Mouse (Mus musculus) heart, postnatal 36 days (tissue): Measurements from ENCODE around the gene Whrn. TPM values are rescaled to one million over a fixed set of nuclear protein-coding genes. Genes with fewer than 3 reads are reported as not detected.

Experiments
- DNase-seq, 2 experiments: peaks; one replicate each; pipeline ENCODE4 v3.0.0; 2021 to 2022
- intact Hi-C: fragments of 180-260 bp; cut with DNase I; formaldehyde crosslinking; loops from one replicate; pipeline ENCODE4 v1.15.1; 2025
- total RNA-seq, 2 experiments: library from RNA; stranded (reverse); gene quantifications; 2 replicates each; pipeline ENCODE4 v1.2.3; 2021

Whrn gene
- total RNA-seq, result 10 to 100 TPM; 26.3 to 33.2 TPM

GRCm38 (mm10) chr4:63495915-63496278 lies at the start of gene Whrn:
TSS of gene Whrn (minus strand) at chr4:63495991.
- intact Hi-C loops, result loop anchor here (2.0 kb wide), 1 partner anchor 77 kb away; no protein-coding TSS in a partner anchor
- peak; percentile 78 to 79 for DNase-seq

DNA sequence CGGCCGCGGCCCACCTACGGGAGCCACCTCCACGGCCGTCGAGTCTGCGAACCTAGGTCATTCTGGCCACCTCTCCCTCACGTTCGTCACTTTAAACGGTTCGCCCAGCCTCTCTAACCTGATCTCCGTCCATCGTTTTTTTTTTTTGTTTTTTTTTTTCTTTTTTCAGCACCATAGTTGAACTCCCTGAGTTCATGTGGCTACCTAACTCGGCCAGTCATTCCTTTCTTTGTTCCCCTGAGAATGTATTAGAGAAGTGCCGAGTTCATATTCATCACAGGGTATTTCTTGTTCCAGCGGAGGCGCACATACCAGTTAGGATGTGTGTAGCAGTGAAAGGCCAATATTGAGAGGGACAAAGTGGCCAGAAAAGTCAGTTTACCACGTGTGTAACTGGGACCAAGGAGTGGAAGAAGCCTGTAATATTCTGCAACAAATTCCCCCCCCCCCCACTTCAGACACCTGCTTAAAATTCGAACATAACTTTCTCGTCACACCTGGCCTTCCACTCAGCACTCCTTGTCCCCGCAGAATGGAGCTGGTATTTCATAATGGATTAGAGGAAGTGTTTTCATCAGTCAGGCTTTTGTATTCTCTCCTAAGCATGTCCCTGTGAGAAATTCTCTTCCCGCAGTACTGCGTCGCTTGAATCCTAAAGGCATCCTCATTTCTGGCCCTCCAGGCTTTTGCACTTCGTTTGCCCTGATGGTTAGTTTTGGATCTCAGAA lies 49.6 kb upstream of the Whrn start:
- no peak for DNase-seq
- intact Hi-C loops, result loop anchor here (1.0 kb wide), 1 partner anchor 12 kb away; no protein-coding TSS in a partner anchor

GRCm38 (mm10) chr4:63544494-63545230 lies 48.9 kb upstream of the Whrn start, which contains the start of gene Atp6v1g1:
TSS of gene Atp6v1g1 (plus strand) at chr4:63544772.
- peak; percentile 93 to 94 for DNase-seq
- intact Hi-C loops, result loop anchor here (1.0 kb wide), 1 partner anchor 13 kb away; no protein-coding TSS in a partner anchor

DNA sequence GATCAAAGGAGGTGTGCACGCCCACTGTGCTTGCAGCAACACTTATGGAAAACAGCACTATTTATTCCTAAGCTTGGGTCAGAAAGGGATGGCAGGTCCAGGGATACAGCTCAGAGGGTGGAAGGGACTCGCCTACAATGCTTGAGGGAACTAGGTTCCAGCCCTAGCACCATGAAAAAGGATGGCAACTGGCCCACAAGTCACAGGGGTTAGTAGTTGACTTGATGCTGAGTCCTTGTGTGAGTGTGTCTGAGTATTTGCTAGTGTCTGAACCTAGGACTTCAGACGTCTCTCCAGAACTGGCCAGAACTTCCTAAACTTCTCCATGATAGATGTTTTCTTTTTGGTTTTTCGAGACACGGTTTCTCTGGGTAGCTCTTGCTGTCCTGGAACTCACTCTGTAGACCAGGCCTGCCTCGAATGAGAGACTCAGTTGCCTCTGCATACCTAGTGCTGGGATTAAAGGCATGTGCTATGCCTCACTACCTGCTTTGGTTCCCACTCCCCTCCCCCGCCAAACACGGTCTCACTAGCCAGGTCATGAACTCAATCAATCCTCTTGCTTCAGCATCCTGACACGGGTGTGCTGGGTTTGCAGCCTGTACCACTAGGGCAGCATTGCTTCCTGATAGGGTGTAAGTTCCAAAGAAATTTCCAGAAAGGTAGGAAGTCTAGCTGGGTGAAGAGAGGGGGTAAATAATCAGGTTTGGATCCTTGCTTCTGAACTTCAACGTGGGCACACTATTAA lies 48.1 kb upstream of the Whrn start:
- DNase-seq, result peak in 1 of 2 experiments; percentile 28
- intact Hi-C loops, result no loop called here

DNA sequence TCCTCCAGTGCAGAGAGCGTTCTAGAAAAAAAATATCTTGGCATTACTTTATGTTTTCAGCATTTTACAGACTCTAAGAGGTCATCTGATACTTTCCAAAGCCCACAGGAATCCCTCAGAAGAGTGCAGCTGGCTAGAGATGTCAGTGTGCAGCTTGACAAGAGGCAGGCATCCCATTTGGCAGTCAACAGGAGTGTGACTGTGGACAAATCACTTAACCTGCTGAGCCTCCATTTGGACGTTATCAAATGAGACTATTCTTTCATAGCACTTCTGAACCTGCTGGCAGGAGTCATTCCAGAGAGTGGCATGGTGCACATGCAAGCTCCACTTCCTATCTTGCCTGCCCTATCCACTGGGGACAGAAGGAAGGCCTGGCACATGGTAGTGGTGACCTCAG lies 46.4 kb upstream of the Whrn start:
- DNase-seq, result peak; percentile 48 to 57
- intact Hi-C loops, result no loop called here

DNA sequence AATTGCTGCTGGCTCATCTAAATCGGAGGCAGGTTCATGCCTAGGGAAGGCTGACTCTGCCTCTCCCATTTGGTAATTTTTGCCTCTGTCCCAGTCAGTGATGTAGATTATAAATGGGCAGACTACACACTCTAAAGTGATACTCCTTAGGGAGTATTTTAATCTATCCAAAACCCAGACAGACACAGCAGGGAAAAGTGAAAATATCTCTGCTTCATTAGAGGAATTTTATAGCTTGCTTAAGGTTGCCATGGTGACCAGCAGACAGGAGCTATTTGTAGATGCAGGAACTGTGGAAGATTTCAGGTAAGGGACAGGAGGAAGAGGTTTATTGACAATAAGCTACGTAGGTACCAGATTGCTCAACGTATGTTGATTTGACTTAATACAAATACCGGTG lies 41.8 kb upstream of the Whrn start:
- DNase-seq, result no peak
- intact Hi-C loops, result no loop called here

DNA sequence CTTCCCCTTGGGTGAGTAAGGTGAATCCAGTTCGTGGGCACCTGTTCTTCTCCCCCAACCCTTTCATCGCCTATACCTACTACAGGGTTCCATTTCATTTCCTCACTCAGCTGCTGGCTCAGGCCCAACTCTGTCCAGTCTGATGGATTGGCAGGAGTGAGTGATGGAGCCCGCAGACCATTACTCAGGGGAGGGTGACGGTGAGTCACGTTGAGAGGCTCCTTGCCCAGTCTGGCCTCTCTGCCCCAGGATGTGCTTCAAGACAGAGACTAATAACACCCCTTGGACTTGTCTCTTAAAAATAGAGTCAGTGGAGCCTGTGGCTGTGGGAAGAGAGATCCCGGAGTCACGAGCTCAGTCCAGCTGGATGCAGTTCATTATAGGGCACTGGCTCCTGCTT lies 34.6 kb upstream of the Whrn start:
- DNase-seq, result no peak

GRCm38 (mm10) chr4:63528946-63529345 lies 33.2 kb upstream of the Whrn start:
- intact Hi-C loops, result no loop called here
- no peak for DNase-seq

More for the DNA sequence above, 34.6 kb upstream of the Whrn start:
- intact Hi-C loops, result no loop called here

DNA sequence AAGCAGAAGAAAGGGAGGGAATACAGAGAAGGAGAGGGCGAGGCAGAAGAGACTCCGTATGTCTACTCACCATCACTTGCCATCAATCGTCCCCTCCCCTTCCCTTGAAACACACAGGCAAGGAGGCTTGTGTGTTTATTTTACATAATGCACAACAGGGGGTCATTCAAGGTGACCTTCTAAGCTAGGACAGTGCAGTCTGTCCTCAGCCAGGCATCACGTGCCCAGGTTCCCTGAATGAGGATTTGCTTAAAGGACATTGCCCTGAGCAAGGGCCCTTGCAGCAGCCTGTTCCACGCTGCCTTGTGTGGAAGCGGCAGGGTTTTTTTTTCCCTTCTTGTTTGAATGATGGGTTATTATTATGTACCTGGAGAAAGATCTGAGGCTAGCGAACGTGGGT lies 29.7 kb upstream of the Whrn start:
- no peak for DNase-seq
- intact Hi-C loops, result no loop called here

DNA sequence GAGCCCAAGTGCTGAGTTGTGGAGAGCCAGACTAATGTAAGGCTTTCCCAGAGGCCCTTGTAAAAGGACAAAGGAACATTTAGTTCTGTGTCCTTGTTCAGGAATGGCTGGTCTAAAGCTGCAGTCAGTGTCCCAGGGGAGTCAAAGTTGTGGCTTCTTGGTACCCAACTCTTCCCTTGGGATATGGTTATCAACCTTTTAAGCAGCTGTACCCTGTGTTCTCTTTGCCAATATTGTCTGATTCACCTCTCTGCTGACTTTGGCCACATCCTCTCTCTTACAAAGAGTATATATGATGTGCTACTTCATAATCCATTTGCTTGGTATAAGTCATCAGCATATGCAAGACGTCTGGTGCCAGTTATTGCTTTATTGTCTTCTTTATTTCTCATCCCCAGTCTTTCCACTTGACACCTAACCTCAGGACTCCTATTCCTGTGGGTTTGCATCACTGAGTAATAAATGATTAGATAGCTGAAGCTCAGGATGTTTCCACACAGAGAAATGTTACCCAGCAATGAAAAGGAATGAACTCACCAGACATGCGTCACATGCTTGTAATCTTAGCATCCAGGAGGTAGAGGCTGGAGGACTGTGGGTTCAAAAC lies 26.1 kb upstream of the Whrn start:
- no peak for DNase-seq
- intact Hi-C loops, result no loop called here

DNA sequence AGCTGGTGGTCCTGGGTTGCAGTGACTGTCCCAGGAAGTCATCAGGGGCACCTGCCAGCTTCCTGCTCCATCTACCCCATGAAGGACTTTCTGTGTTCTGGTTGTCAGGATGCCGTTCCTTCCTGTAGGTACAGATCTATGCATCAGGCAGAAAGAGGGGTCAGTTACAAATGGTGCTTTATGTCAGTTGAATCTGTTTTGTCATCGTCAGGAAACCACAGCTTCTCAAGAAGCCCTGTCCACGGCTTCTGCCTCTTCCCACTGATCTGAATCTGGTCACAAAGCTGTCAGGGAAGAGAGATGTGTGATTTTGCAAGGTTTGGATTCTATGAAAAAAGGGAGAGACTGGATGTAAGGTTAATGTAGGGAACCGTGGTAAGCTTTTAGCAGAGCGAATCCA lies 19.2 kb upstream of the Whrn start:
- DNase-seq, result no peak
- intact Hi-C loops, result no loop called here

DNA sequence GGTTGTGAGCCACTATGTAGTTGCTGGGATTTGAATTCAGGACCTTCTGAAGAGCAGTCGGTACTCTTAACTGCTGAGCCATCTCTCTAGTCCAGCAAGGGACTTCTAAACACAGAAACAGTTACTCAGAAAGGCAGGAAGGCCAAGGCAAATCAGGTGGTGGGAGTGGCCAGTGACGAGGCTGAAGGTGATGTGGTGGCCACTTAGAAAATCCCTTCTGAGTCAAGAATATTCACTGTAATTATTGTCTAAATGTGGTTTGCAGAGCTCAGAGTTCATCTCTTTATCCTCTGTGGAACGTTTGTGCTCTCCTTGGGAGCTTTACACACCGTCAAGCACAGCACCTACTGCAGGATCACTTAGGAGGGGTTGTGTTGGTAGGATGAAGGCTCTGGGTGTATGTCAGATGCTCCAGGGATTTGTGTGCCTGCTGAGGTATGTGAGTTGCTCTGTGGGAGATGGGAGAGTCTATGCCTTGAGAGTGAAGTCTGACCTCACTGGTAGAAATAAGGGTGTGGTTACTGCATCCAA lies 18.7 kb upstream of the Whrn start:
- intact Hi-C loops, result no loop called here
- no peak for DNase-seq

DNA sequence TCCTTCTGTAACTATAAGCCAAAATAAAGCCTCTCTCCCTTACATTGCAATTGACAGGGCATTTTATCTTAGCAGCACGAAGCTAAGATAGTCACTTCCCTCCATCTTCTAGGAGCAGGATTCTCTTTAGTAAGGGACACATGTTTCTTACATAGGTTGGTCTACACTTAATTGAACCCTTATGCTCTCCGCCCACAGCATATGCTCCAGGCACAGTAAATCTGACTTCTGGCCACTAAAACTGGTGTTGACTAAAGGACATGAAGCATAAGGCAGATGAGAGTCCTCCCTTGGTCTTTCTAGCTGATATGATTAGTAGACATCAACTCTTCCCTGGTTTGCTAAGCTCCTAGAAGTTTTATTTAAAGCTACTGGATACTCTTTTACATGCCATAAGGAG lies 17.1 kb upstream of the Whrn start:
- DNase-seq, result no peak

DNA sequence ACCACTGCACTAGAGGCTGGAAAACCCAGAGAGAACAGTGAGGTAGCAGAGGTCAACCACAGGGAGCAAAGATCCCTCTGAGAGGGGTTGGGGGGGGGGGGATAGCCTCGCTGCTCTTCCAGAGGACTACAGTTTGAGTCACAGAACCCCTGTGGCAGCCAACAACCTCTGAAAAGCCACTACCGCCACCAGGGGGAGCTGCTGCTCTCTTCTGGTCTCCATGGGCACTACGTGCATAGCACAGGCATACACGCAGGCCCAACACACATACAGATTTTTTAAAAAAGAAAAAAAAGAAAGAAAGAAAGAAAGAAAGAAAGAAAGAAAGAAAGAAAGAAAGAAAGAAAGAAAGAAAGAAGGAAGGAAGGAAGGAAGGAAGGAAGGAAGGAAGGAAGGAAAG lies 12.4 kb upstream of the Whrn start:
- intact Hi-C loops, result loop anchor here (1.0 to 10.0 kb wide), 5 partner anchors 49 to 440 kb away; partner anchors contain the start of gene Tmem268

More for the DNA sequence above, 17.1 kb upstream of the Whrn start:
- intact Hi-C loops, result no loop called here

GRCm38 (mm10) chr4:63507478-63507877 lies 11.7 kb upstream of the Whrn start:
- no peak for DNase-seq
- intact Hi-C loops, result loop anchor here (5.0 to 10.0 kb wide), 3 partner anchors 50 to 275 kb away; partner anchors contain the start of gene Tmem268

More for the DNA sequence above, 12.4 kb upstream of the Whrn start:
- peak; percentile 81 to 88 for DNase-seq

- intact Hi-C loops, result loop anchor here (10.0 kb wide), 1 partner anchor 181 kb away; no protein-coding TSS in a partner anchor
These were observed 8.2 kb upstream of the Whrn start for GRCm38 (mm10) chr4:63503949-63504348.

GRCm38 (mm10) chr4:63501050-63501449 lies 5.3 kb upstream of the Whrn start:
- no peak for DNase-seq
- intact Hi-C loops, result loop anchor here (10.0 kb wide), 1 partner anchor 184 kb away; no protein-coding TSS in a partner anchor

More at GRCm38 (mm10) chr4:63503949-63504348, 8.2 kb upstream of the Whrn start:
- no peak for DNase-seq

- intact Hi-C loops, result no loop called here
These were observed 2.6 kb upstream of the Whrn start for GRCm38 (mm10) chr4:63498346-63498745.

DNA sequence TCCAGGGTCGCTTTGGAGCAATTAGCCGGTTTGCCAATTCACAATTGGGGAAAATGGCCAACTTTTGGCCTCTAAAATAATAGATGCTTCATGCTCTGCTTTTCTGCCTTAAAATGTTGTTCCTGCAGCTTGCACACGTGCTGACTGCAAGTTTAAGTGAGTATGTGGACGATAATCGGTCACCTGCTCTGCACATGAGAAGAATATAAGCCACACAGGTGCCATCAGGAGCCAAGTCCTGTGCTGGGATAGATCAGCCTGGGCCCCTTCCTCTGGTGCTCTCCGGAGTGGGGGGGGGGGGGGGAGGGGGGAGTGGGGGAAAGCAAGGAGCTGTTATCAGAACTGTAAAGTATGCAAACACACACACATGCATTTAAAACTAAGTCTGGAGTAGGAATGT lies 521 bp upstream of the Whrn start:
- no peak for DNase-seq
- intact Hi-C loops, result no loop called here

More at GRCm38 (mm10) chr4:63498346-63498745, 2.6 kb upstream of the Whrn start:
- DNase-seq, result no peak
